8 mouse cellular contexts compared by ENCODE assay signal in genomic region chr13:75708637-75709002, GRCm38 (mm10). TPM values are rescaled to one million over a fixed set of nuclear protein-coding genes. Genes with fewer than 3 reads are reported as not detected.
A peak's percentile ranks its signal among the peaks of the same experiment; 100 is the strongest.
DNase-seq lines count a peak whose midpoint lies in the region; ATAC-seq and TF ChIP-seq lines count a peak whose summit lies in the region.

No protein-coding gene starts in this region.

- peak overlapping the region; percentile 67 for H3K9ac ChIP-seq in embryonic facial prominence, embryonic 11.5 days (replicated peaks; ENCODE audit: low read length)
- peak overlapping the region; percentile 63 for H3K9ac ChIP-seq in hindbrain, postnatal 0 days (replicated peaks; ENCODE audit: low read length)
- H3K9ac ChIP-seq in midbrain, postnatal 0 days (replicated peaks; ENCODE audit: low read length, poor library complexity, severe bottlenecking) = peak overlapping the region; percentile 56; the same call in 1 of the 2 replicates

- no peaks in the 10 kb centered on the region for H3K4me1 ChIP-seq in embryonic facial prominence, embryonic 11.5 days (ENCODE audit: control insufficient read depth, insufficient read depth, low read length)
- H3K4me1 ChIP-seq in hindbrain, postnatal 0 days (ENCODE audit: insufficient read depth, low read length) = peaks cover 3% of the 10 kb centered on the region; the same call in 1 of the 2 replicates
- no peaks in the 10 kb centered on the region; the same call in 1 of the 2 replicates for H3K4me1 ChIP-seq in midbrain, postnatal 0 days (ENCODE audit: insufficient read depth, low read length)

- ATAC-seq in embryonic facial prominence, embryonic 11.5 days (replicated peaks; ENCODE audit: insufficient number of reproducible peaks, low FRiP score, low TSS enrichment, low read depth) = no peak
- no peak for ATAC-seq in hindbrain, postnatal 0 days
- no peak for ATAC-seq in midbrain, postnatal 0 days (ENCODE audit: low FRiP score)

- H3K27ac ChIP-seq in left cerebral cortex, adult 2 months = peak overlapping the region; percentile 91
- no peak overlapping the region for H3K27ac ChIP-seq in embryonic facial prominence, embryonic 11.5 days (replicated peaks; ENCODE audit: low read depth, low read length)
- no peak overlapping the region for H3K27ac ChIP-seq in hindbrain, postnatal 0 days
- no peak overlapping the region for H3K27ac ChIP-seq in midbrain, postnatal 0 days (ENCODE audit: low read depth, low read length)

- TF ChIP-seq CTCF in left cerebral cortex, adult 2 months (IDR thresholded peaks at IDR 0.05) = no peak
- TF ChIP-seq CTCF in hindbrain, postnatal 0 days (IDR thresholded peaks at IDR 0.05; ENCODE audit: low read depth) = no peak
- no peak for TF ChIP-seq CTCF in midbrain, postnatal 0 days (IDR thresholded peaks at IDR 0.05)

- no peaks in the 10 kb centered on the region for H3K36me3 ChIP-seq in embryonic facial prominence, embryonic 11.5 days (replicated peaks; ENCODE audit: control insufficient read depth, insufficient read depth, low read depth, low read length)
- no peaks in the 10 kb centered on the region for H3K36me3 ChIP-seq in hindbrain, postnatal 0 days (ENCODE audit: insufficient read depth, low read length)
- no peaks in the 10 kb centered on the region for H3K36me3 ChIP-seq in midbrain, postnatal 0 days (ENCODE audit: insufficient read depth, low read length)

- H3K9me3 ChIP-seq in embryonic facial prominence, embryonic 11.5 days (replicated peaks; ENCODE audit: control insufficient read depth, low read length) = no peaks in the 10 kb centered on the region
- H3K9me3 ChIP-seq in hindbrain, postnatal 0 days (ENCODE audit: low read length) = no peaks in the 10 kb centered on the region
- no peaks in the 10 kb centered on the region for H3K9me3 ChIP-seq in midbrain, postnatal 0 days (ENCODE audit: low read length)

- H3K4me2 ChIP-seq in embryonic facial prominence, embryonic 11.5 days (ENCODE audit: low read depth, low read length) = peak overlapping the region; percentile 82
- peak overlapping the region; percentile 75 for H3K4me2 ChIP-seq in hindbrain, postnatal 0 days (ENCODE audit: low read depth, low read length)
- peak overlapping the region; percentile 73 for H3K4me2 ChIP-seq in midbrain, postnatal 0 days (ENCODE audit: low read depth, low read length, poor library complexity, severe bottlenecking)

- DNase-seq in left cerebral cortex, adult 2 months (ENCODE audit: extremely low spot score in 1 of 2, low spot score in 2 of 2) = peak in 1 of 2 experiments; percentile 38
- no peak for DNase-seq in left cerebral cortex, postnatal 10 days (ENCODE audit: extremely low spot score in 1 of 2, low spot score in 2 of 2)
- DNase-seq in embryonic facial prominence, embryonic 11.5 days (ENCODE audit: low spot score) = no peak
- DNase-seq in hindbrain, postnatal 0 days (ENCODE audit: low spot score) = no peak
- no peak for DNase-seq in midbrain, postnatal 0 days (ENCODE audit: low spot score)
- DNase-seq in ovary, postnatal 14 days (ENCODE audit: low spot score) = no peak
- no peak for DNase-seq in cerebellum, adult 9-11 months
- no peak for DNase-seq in thymus, postnatal 14 days

- intact Hi-C loops in left cerebral cortex, adult 2 months (cut with DNase I) = loop anchor here (2.0 to 10.0 kb wide), 5 partner anchors 30 to 306 kb away; partner anchors contain the start of gene Rfesd
- intact Hi-C loops in left cerebral cortex, postnatal 10 days (cut with DNase I) = loop anchor here (10.0 kb wide), 1 partner anchor 166 kb away; no protein-coding TSS in a partner anchor

- H3K4me3 ChIP-seq in left cerebral cortex, adult 2 months = peak overlapping the region; percentile 84
- peak overlapping the region; percentile 72 for H3K4me3 ChIP-seq in embryonic facial prominence, embryonic 11.5 days (ENCODE audit: low read depth, low read length)
- H3K4me3 ChIP-seq in hindbrain, postnatal 0 days (ENCODE audit: low read length) = peak overlapping the region; percentile 65
- peak overlapping the region; percentile 75 for H3K4me3 ChIP-seq in midbrain, postnatal 0 days (ENCODE audit: low read depth, low read length)

- H3K27me3 ChIP-seq in embryonic facial prominence, embryonic 11.5 days (ENCODE audit: control insufficient read depth, insufficient read depth, low read length) = no peaks in the 10 kb centered on the region
- no peaks in the 10 kb centered on the region for H3K27me3 ChIP-seq in hindbrain, postnatal 0 days (ENCODE audit: insufficient read depth, low read length)
- H3K27me3 ChIP-seq in midbrain, postnatal 0 days (ENCODE audit: insufficient read depth, low read length) = peaks cover 5% of the 10 kb centered on the region

- 10% methylated on average over 8 of the region's 8 CpGs for WGBS in embryonic facial prominence, embryonic 11.5 days
- WGBS in hindbrain, postnatal 0 days = 9% methylated on average over 8 of the region's 8 CpGs
- WGBS in midbrain, postnatal 0 days = 7% methylated on average over 8 of the region's 8 CpGs

RNA-seq across cellular contexts. Expression of gene Ell2, which starts 2.1 kb away (rescaled TPM):
- 10 to 100 TPM; 44.2 to 45.7 TPM for total RNA-seq in left cerebral cortex, adult 2 months (2021)
- total RNA-seq in left cerebral cortex, postnatal 10 days (2021) = 10 to 100 TPM; 26.0 to 34.8 TPM
- polyA plus RNA-seq in embryonic facial prominence, embryonic 11.5 days (2014; fragmentation: Nextera tagmentation; extraction: Ambion mirVana) = 5.5 and 6.1 TPM in 2 replicates
- total RNA-seq in hindbrain, postnatal 0 days (2014; rRNA removed) = 2.1 and 3.1 TPM in 2 replicates
- 2.6 and 2.7 TPM in 2 replicates for polyA plus RNA-seq in hindbrain, postnatal 0 days (2015; fragmentation: Nextera tagmentation; extraction: Ambion mirVana)
- total RNA-seq in midbrain, postnatal 0 days (2014; rRNA removed) = 3.5 and 6.3 TPM in 2 replicates
- polyA plus RNA-seq in midbrain, postnatal 0 days (2015; fragmentation: Nextera tagmentation; extraction: Ambion mirVana) = 1.1 and 2.2 TPM in 2 replicates
